Mouse (Mus musculus) B cell, adult 62 days (primary cell): ENCODE results near the gene Ktn1. TPM values are rescaled to one million over a fixed set of nuclear protein-coding genes. Genes with fewer than 3 reads are reported as not detected.

ENCODE experiments used
- total RNA-seq: library from RNA; stranded (reverse); gene quantifications from 4 replicates; pipeline ENCODE4 v1.2.4, GENCODE M21; 2023

Ktn1 gene
- total RNA-seq, result 107 to 119 TPM (median 112 TPM) in 4 replicates

GRCm38 (mm10) chr14:47648218-47648617 is at the start of gene Ktn1:
TSS of gene Ktn1 (plus strand) at chr14:47648448.

Other genes starting within 250 kb of the Ktn1 start
- 2.9 to 10.2 TPM (median 8.7 TPM) in 4 replicates for gene Dlgap5, start 230.0 kb upstream of the Ktn1 start, total RNA-seq
- gene Fbxo34, start 198.0 kb upstream of the Ktn1 start, total RNA-seq, result 13.3 to 21.9 TPM (median 17.8 TPM) in 4 replicates
- gene Atg14, start 77.8 kb upstream of the Ktn1 start, total RNA-seq, result 29.1 to 32.8 TPM (median 30.4 TPM) in 4 replicates